Mouse (Mus musculus): ENCODE measurements around the gene Cyp4b1. TPM values are rescaled to one million over a fixed set of nuclear protein-coding genes. Genes with fewer than 3 reads are reported as not detected.

Cyp4b1 gene
- polyA plus RNA-seq, 1 experiment = 12.0 TPM

- H3K4me3 ChIP-seq (replicated peaks; ENCODE audit: control insufficient read depth, low read depth, low read length) = no peak overlapping the region
- no peak for TF ChIP-seq CTCF (IDR thresholded peaks at IDR 0.05; ENCODE audit: control insufficient read depth, insufficient read depth, low read length)
- no peak for TF ChIP-seq POLR2A (IDR thresholded peaks at IDR 0.05; ENCODE audit: borderline replicate concordance, control insufficient read depth, low read depth, low read length)
- H3K27ac ChIP-seq (ENCODE audit: control insufficient read depth, insufficient read depth, low read depth, low read length, poor library complexity) = no peak overlapping the region
- H3K4me1 ChIP-seq (ENCODE audit: control insufficient read depth, insufficient read depth, low read length) = no peaks in the 10 kb centered on the region
- WGBS = 75% methylated on average over 2 of the region's 2 CpGs
Observed at GRCm38 (mm10) chr4:115575776-115576175, 71.7 kb downstream of the Cyp4b1 start.

GRCm38 (mm10) chr4:115575255-115575654 is 72.3 kb downstream of the Cyp4b1 start:
- Histone ChIP-seq H3K4me3 (replicated peaks; ENCODE audit: control insufficient read depth, low read depth, low read length) (no peak overlapping the region), H3K4me1 (ENCODE audit: control insufficient read depth, insufficient read depth, low read length) (no peaks in the 10 kb centered on the region), H3K27ac (ENCODE audit: control insufficient read depth, insufficient read depth, low read depth, low read length, poor library complexity) (no peak overlapping the region)
- 65% methylated on average over 3 of the region's 3 CpGs for WGBS
- TF ChIP-seq POLR2A (IDR thresholded peaks at IDR 0.05; ENCODE audit: borderline replicate concordance, control insufficient read depth, low read depth, low read length) = no peak

Other genes with a start within 250 kb of the Cyp4b1 start
- not detected in 2 replicates for gene Cyp4a12b, start 236.1 kb downstream of the Cyp4b1 start, polyA plus RNA-seq (2011; ENCODE audit: insufficient read depth, insufficient read length, low replicate concordance, missing spikeins)
- gene Cyp4a30b, start 195.1 kb downstream of the Cyp4b1 start, polyA plus RNA-seq (2011; ENCODE audit: insufficient read depth, insufficient read length, low replicate concordance, missing spikeins) = not detected in 2 replicates
- gene Cyp4a14, start 151.6 kb downstream of the Cyp4b1 start, polyA plus RNA-seq (2011; ENCODE audit: insufficient read depth, insufficient read length, low replicate concordance, missing spikeins) = 1.2 TPM in 1 of 2 replicates, not detected in the other
- gene Cyp4a10, start 129.5 kb downstream of the Cyp4b1 start, polyA plus RNA-seq (2011; ENCODE audit: insufficient read depth, insufficient read length, low replicate concordance, missing spikeins) = 3.1 TPM in 1 of 2 replicates, not detected in the other
- 1.5 TPM in 1 of 2 replicates, not detected in the other for gene Cyp4a31, start 84.1 kb downstream of the Cyp4b1 start, polyA plus RNA-seq (2011; ENCODE audit: insufficient read depth, insufficient read length, low replicate concordance, missing spikeins)
- gene Cyp4a32, start 46.8 kb downstream of the Cyp4b1 start, polyA plus RNA-seq (2011; ENCODE audit: insufficient read depth, insufficient read length, low replicate concordance, missing spikeins) = not detected in 2 replicates
- 6.1 and 7.0 TPM in 2 replicates for gene Efcab14, start 90.0 kb upstream of the Cyp4b1 start, polyA plus RNA-seq (2011; ENCODE audit: insufficient read depth, insufficient read length, low replicate concordance, missing spikeins)
- not detected in 2 replicates for gene Tex38, start 133.3 kb upstream of the Cyp4b1 start, polyA plus RNA-seq (2011; ENCODE audit: insufficient read depth, insufficient read length, low replicate concordance, missing spikeins)
- 6.4 and 9.2 TPM in 2 replicates for gene Atpaf1, start 137.1 kb upstream of the Cyp4b1 start, polyA plus RNA-seq (2011; ENCODE audit: insufficient read depth, insufficient read length, low replicate concordance, missing spikeins)
- 14.9 and 26.1 TPM in 2 replicates for gene Mob3c, start 180.4 kb upstream of the Cyp4b1 start, polyA plus RNA-seq (2011; ENCODE audit: insufficient read depth, insufficient read length, low replicate concordance, missing spikeins)
- 23.7 and 48.7 TPM in 2 replicates for gene Mknk1, start 191.5 kb upstream of the Cyp4b1 start, polyA plus RNA-seq (2011; ENCODE audit: insufficient read depth, insufficient read length, low replicate concordance, missing spikeins)
- 1.2 TPM in 1 of 2 replicates, not detected in the other for gene Kncn, start 236.7 kb upstream of the Cyp4b1 start, polyA plus RNA-seq (2011; ENCODE audit: insufficient read depth, insufficient read length, low replicate concordance, missing spikeins)
- gene 6430628N08Rik, start 242.9 kb upstream of the Cyp4b1 start, polyA plus RNA-seq (2011; ENCODE audit: insufficient read depth, insufficient read length, low replicate concordance, missing spikeins) = not detected in 2 replicates